Mouse (Mus musculus) layer of hippocampus, adult 2 months (tissue): ENCODE data around the gene Stxbp6. TPM values are rescaled to one million over a fixed set of nuclear protein-coding genes. Genes with fewer than 3 reads are reported as not detected.
A peak's percentile ranks its signal among the peaks of the same experiment; 100 is the strongest.

Experiments
- DNase-seq, 2 experiments: peaks; one replicate each; pipeline ENCODE4 v3.0.0; 2022; ENCODE audit warnings: low spot score in 2 of 2
- H3K27ac ChIP-seq: fragments of 200-600 bp; 2 replicates; pipeline ENCODE4 v1.8.1; 2022
- H3K4me3 ChIP-seq: fragments of 200-600 bp; 2 replicates; pipeline ENCODE4 v1.8.1; 2022; ENCODE audit warnings: mild to moderate bottlenecking
- CTCF ChIP-seq: fragments of 200-600 bp; conservative IDR thresholded peaks from 2 replicates; pipeline ENCODE4 v1.8.1; 2022; ENCODE audit warnings: antibody characterized with exemption, mild to moderate bottlenecking, moderate library complexity
- total RNA-seq, 2 experiments: library from RNA; stranded (reverse); gene quantifications; 2 replicates each; pipeline ENCODE4 v1.2.3; 2021

Stxbp6 gene
- total RNA-seq, 2 experiments from 2014 or later: 83.6 to 100 TPM

- H3K27ac ChIP-seq: no peak overlapping the region
- no peak for DNase-seq
- H3K4me3 ChIP-seq: no peak overlapping the region
- no peak for TF ChIP-seq CTCF
These were observed 222.5 kb downstream of the Stxbp6 start for GRCm38 (mm10) chr12:44852024-44852423.

GRCm38 (mm10) chr12:44850516-44850915, 224.0 kb downstream of the Stxbp6 start:
- Histone ChIP-seq H3K27ac (peak overlapping the region; percentile 20; the same call in 1 of the 2 replicates), H3K4me3 (no peak overlapping the region)
- DNase-seq: no peak
- TF ChIP-seq CTCF: no peak

- Histone ChIP-seq H3K27ac (no peak overlapping the region), H3K4me3 (no peak overlapping the region)
- TF ChIP-seq CTCF: peak; percentile 83
- peak; percentile 16 to 57 for DNase-seq
These were observed 225.9 kb downstream of the Stxbp6 start for GRCm38 (mm10) chr12:44848483-44849221.

GRCm38 (mm10) chr12:44840585-44840984, 233.9 kb downstream of the Stxbp6 start:
- Histone ChIP-seq H3K4me3 (no peak overlapping the region), H3K27ac (no peak overlapping the region)
- DNase-seq: no peak
- no peak for TF ChIP-seq CTCF

- no peak for TF ChIP-seq CTCF
- Histone ChIP-seq H3K27ac (no peak overlapping the region), H3K4me3 (no peak overlapping the region)
- peak in 1 of 2 experiments; percentile 29 for DNase-seq
These were observed 234.7 kb downstream of the Stxbp6 start for GRCm38 (mm10) chr12:44839594-44840373.

GRCm38 (mm10) chr12:44835879-44836467, 238.5 kb downstream of the Stxbp6 start:
- H3K4me3 ChIP-seq: no peak overlapping the region
- H3K27ac ChIP-seq: no peak overlapping the region
- DNase-seq: no peak
- no peak for TF ChIP-seq CTCF

- no peak for DNase-seq
- no peak overlapping the region for H3K4me3 ChIP-seq
- TF ChIP-seq CTCF: no peak
- H3K27ac ChIP-seq: no peak overlapping the region
These were observed 262.6 kb downstream of the Stxbp6 start for GRCm38 (mm10) chr12:44811895-44812294.

- peak; percentile 36 for TF ChIP-seq CTCF
- peak; percentile 16 to 44 for DNase-seq
- Histone ChIP-seq H3K4me3 (no peak overlapping the region), H3K27ac (peak overlapping the region; percentile 32; the same call in 1 of the 2 replicates)
These were observed 270.3 kb downstream of the Stxbp6 start for GRCm38 (mm10) chr12:44804213-44804612.
